Mouse (Mus musculus) MEL (cell line): ENCODE measurements at regions not wholly inside any gene's neighbourhood (a gene's known extent, or its start where the extent isn't known, plus 50 kb on each side); places are given as distances from the start of the nearest gene placed in this dataset.

ENCODE experiments used
- DNase-seq: peaks from one replicate; pipeline ENCODE4 v3.0.0; 2011; ENCODE audit warnings: low read depth, low spot score
- H3K27ac ChIP-seq: 2 replicates; pipeline ENCODE4 v1.5.1; 2012; ENCODE audit warnings: low read depth, mild to moderate bottlenecking, control low read depth, low read length, moderate library complexity; ENCODE audit not compliant: control insufficient read depth
- H3K27me3 ChIP-seq, 2 experiments: fragments of 150-350 bp in 1 of 2; sonication (generic) in 1 of 2; 2 replicates each; pipeline ENCODE4 v1.6.1; 2012; ENCODE audit warnings: low read length in 2 of 2, mild to moderate bottlenecking in 2 of 2, improper control_type of control experiment in 1 of 2, moderate library complexity in 1 of 2; ENCODE audit not compliant: insufficient read depth in 2 of 2, control insufficient read depth in 1 of 2
- H3K36me3 ChIP-seq, 2 experiments: 2 replicates each; pipeline ENCODE4 v1.6.1; 2012 to 2014; ENCODE audit warnings: low read length in 2 of 2, improper control_type of control experiment in 1 of 2, inconsistent platforms in 1 of 2, mild to moderate bottlenecking in 1 of 2; ENCODE audit not compliant: insufficient read depth in 2 of 2, control insufficient read depth in 1 of 2
- H3K4me1 ChIP-seq, 2 experiments: fragments of 150-350 bp in 1 of 2; sonication (generic) in 1 of 2; 2 replicates each; pipeline ENCODE4 v1.6.1; 2012; ENCODE audit warnings: low read length in 2 of 2, improper control_type of control experiment in 1 of 2, mild to moderate bottlenecking in 1 of 2; ENCODE audit not compliant: insufficient read depth in 2 of 2, control insufficient read depth in 1 of 2
- H3K4me3 ChIP-seq, 2 experiments: fragments of 150-350 bp in 1 of 2; sonication (generic) in 1 of 2; 2 replicates each; pipeline ENCODE4 v1.5.1; 2012; ENCODE audit warnings: low read depth in 2 of 2, low read length in 2 of 2, mild to moderate bottlenecking in 2 of 2, moderate library complexity in 2 of 2, control low read depth in 1 of 2, improper control_type of control experiment in 1 of 2; ENCODE audit not compliant: control insufficient read depth in 1 of 2, insufficient read depth in 1 of 2
- H3K79me2 ChIP-seq: 2 replicates; pipeline ENCODE4 v1.6.1; 2012; ENCODE audit warnings: mild to moderate bottlenecking, low read length, moderate library complexity; ENCODE audit not compliant: control insufficient read depth, poor library complexity, insufficient read depth
- H3K9ac ChIP-seq: 2 replicates; pipeline ENCODE4 v1.6.1; 2012; ENCODE audit warnings: low read depth, mild to moderate bottlenecking, control low read depth, low read length, moderate library complexity; ENCODE audit not compliant: control insufficient read depth, poor library complexity, severe bottlenecking
- H3K9me3 ChIP-seq: fragments of 150-350 bp; sonication (generic); replicated peaks from 2 replicates; pipeline ENCODE4 v1.6.1; 2012; ENCODE audit warnings: mild to moderate bottlenecking, low read length, improper control_type of control experiment, moderate library complexity; ENCODE audit not compliant: insufficient read depth
- BHLHE40 ChIP-seq: IDR thresholded peaks from 2 replicates; pipeline ENCODE4 v1.6.1; 2012; ENCODE audit warnings: low read depth, mild to moderate bottlenecking, inconsistent platforms, low read length, improper control_type of control experiment, borderline replicate concordance
- CHD2 ChIP-seq: IDR thresholded peaks from 2 replicates; pipeline ENCODE4 v1.6.1; 2011; ENCODE audit warnings: low read length, improper control_type of control experiment
- CTCF ChIP-seq, 3 experiments: IDR thresholded peaks in 2 of 3; conservative IDR thresholded peaks in 1 of 3; 2 replicates each; pipeline ENCODE4 v1.5.1; 2011 to 2012; ENCODE audit warnings: low read length in 3 of 3, low read depth in 2 of 3, mild to moderate bottlenecking in 2 of 3, improper control_type of control experiment in 1 of 3, inconsistent platforms in 1 of 3, mixed read lengths in 1 of 3, moderate library complexity in 1 of 3; ENCODE audit not compliant: control insufficient read depth in 1 of 3, insufficient read depth in 1 of 3, poor library complexity in 1 of 3, severe bottlenecking in 1 of 3
- E2F4 ChIP-seq: IDR thresholded peaks from 2 replicates; pipeline ENCODE4 v1.6.1; 2011; ENCODE audit warnings: low read depth, low read length, improper control_type of control experiment, borderline replicate concordance
- ETS1 ChIP-seq: IDR thresholded peaks from 2 replicates; pipeline ENCODE4 v1.6.1; 2012; ENCODE audit warnings: low read depth, mild to moderate bottlenecking, inconsistent platforms, low read length, improper control_type of control experiment, moderate library complexity
- GABPA ChIP-seq: IDR thresholded peaks from 2 replicates; pipeline ENCODE4 v1.6.1; 2012; ENCODE audit warnings: low read depth, mild to moderate bottlenecking, inconsistent platforms, low read length, improper control_type of control experiment, moderate library complexity
- HCFC1 ChIP-seq: IDR thresholded peaks from 2 replicates; pipeline ENCODE4 v1.6.1; 2012; ENCODE audit warnings: low read depth, mild to moderate bottlenecking, inconsistent platforms, low read length, improper control_type of control experiment, moderate library complexity
- JUND ChIP-seq: IDR thresholded peaks from 2 replicates; pipeline ENCODE4 v1.6.1; 2011; ENCODE audit warnings: low read depth, mild to moderate bottlenecking, improper control_type of control experiment, low read length
- KAT2A ChIP-seq: conservative IDR thresholded peaks from 2 replicates; pipeline ENCODE4 v1.6.1; 2012; ENCODE audit warnings: low read depth, low read length, improper control_type of control experiment, inconsistent platforms
- MAFK ChIP-seq: IDR thresholded peaks from 2 replicates; pipeline ENCODE4 v1.6.1; 2011; ENCODE audit warnings: low read depth, mild to moderate bottlenecking, low read length, improper control_type of control experiment, borderline replicate concordance
- MAX ChIP-seq: IDR thresholded peaks from 2 replicates; pipeline ENCODE4 v1.6.1; 2011; ENCODE audit warnings: low read length, improper control_type of control experiment
- MAZ ChIP-seq: IDR thresholded peaks from 2 replicates; pipeline ENCODE4 v1.6.1; 2012; ENCODE audit warnings: low read depth, mild to moderate bottlenecking, inconsistent platforms, low read length, improper control_type of control experiment
- MEF2A ChIP-seq: IDR thresholded peaks from 2 replicates; pipeline ENCODE4 v1.6.1; 2014; ENCODE audit warnings: low read depth, mild to moderate bottlenecking, inconsistent platforms, low read length, improper control_type of control experiment; ENCODE audit not compliant: poor library complexity, insufficient replicate concordance, severe bottlenecking; ENCODE audit errors: extremely low read depth
- MYC ChIP-seq: IDR thresholded peaks from 2 replicates; pipeline ENCODE4 v1.6.1; 2011; ENCODE audit warnings: low read depth, mild to moderate bottlenecking, low read length, improper control_type of control experiment, moderate library complexity
- NELFE ChIP-seq: IDR thresholded peaks from 2 replicates; pipeline ENCODE4 v1.6.1; 2011; ENCODE audit warnings: low read depth, low read length, improper control_type of control experiment
- NRF1 ChIP-seq: IDR thresholded peaks from 2 replicates; pipeline ENCODE4 v1.6.1; 2014; ENCODE audit warnings: low read depth, mild to moderate bottlenecking, inconsistent platforms, low read length, improper control_type of control experiment, moderate library complexity; ENCODE audit not compliant: poor library complexity, insufficient read depth, severe bottlenecking
- POLR2A ChIP-seq, 2 experiments: IDR thresholded peaks; 2 replicates each; pipeline ENCODE4 v1.6.1; 2011 to 2012; ENCODE audit warnings: low read length in 2 of 2, mild to moderate bottlenecking in 2 of 2, control low read depth in 1 of 2, improper control_type of control experiment in 1 of 2, low read depth in 1 of 2, moderate library complexity in 1 of 2; ENCODE audit not compliant: control insufficient read depth in 1 of 2, insufficient read depth in 1 of 2, poor library complexity in 1 of 2
- POLR2AphosphoS2 ChIP-seq: IDR thresholded peaks from 2 replicates; pipeline ENCODE4 v1.6.1; 2011; ENCODE audit warnings: low read length, improper control_type of control experiment
- POLR2AphosphoS5 ChIP-seq: IDR thresholded peaks from 2 replicates; pipeline ENCODE4 v1.6.1; 2012; ENCODE audit warnings: low read depth, borderline replicate concordance, mild to moderate bottlenecking, inconsistent platforms, low read length, moderate library complexity, mixed read lengths
- RCOR1 ChIP-seq: IDR thresholded peaks from 2 replicates; pipeline ENCODE4 v1.6.1; 2012; ENCODE audit warnings: low read depth, mild to moderate bottlenecking, inconsistent platforms, low read length, improper control_type of control experiment
- SIN3A ChIP-seq: IDR thresholded peaks from 2 replicates; pipeline ENCODE4 v1.6.1; 2012; ENCODE audit warnings: low read length, improper control_type of control experiment, inconsistent platforms
- SMC3 ChIP-seq: IDR thresholded peaks from 2 replicates; pipeline ENCODE4 v1.6.1; 2011; ENCODE audit warnings: low read depth, low read length, improper control_type of control experiment
- TAL1 ChIP-seq: IDR thresholded peaks from 2 replicates; pipeline ENCODE4 v1.6.1; 2012; ENCODE audit warnings: mild to moderate bottlenecking, inconsistent platforms, low read length, moderate library complexity, mixed read lengths
- TBP ChIP-seq: IDR thresholded peaks from 2 replicates; pipeline ENCODE4 v1.8.0; 2011; ENCODE audit warnings: low read depth, low read length, improper control_type of control experiment
- TCF12 ChIP-seq: IDR thresholded peaks from 2 replicates; pipeline ENCODE4 v1.6.1; 2014; ENCODE audit warnings: low read depth, mild to moderate bottlenecking, inconsistent platforms, low read length, improper control_type of control experiment, moderate library complexity
- USF1 ChIP-seq: IDR thresholded peaks from 2 replicates; pipeline ENCODE4 v1.6.1; 2014; ENCODE audit warnings: low read depth, mild to moderate bottlenecking, inconsistent platforms, low read length, improper control_type of control experiment, moderate library complexity
- ZKSCAN1 ChIP-seq: IDR thresholded peaks from 2 replicates; pipeline ENCODE4 v1.6.1; 2012; ENCODE audit warnings: low read depth, mild to moderate bottlenecking, inconsistent platforms, low read length, improper control_type of control experiment, moderate library complexity
- ZMIZ1 ChIP-seq: IDR thresholded peaks from 2 replicates; pipeline ENCODE4 v1.6.1; 2012; ENCODE audit warnings: low read depth, mild to moderate bottlenecking, inconsistent platforms, low read length, improper control_type of control experiment, moderate library complexity
- ZNF384 ChIP-seq: IDR thresholded peaks from 2 replicates; pipeline ENCODE4 v1.6.1; 2012; ENCODE audit warnings: low read depth, mild to moderate bottlenecking, inconsistent platforms, low read length, improper control_type of control experiment

DNA sequence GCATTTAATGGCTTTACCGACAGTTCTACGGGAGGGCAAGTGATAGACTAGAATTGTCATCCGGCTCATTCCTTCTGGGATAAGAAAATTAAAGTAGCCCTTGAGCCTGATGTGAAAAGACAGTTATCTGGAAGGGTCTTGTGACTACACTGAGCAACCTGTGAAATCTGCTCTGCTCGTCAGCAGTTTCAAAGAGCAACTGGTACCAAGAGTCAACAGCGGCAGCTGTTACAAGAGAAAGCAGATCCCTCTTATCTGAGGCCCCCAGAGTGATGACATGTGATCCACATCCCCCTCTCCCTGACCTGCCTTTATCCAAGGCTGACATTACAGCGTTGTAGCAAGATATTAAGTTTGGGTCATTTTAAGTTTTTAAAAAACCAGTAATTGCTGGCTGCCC lies 52.6 kb upstream of the Unc13c start:
- DNase-seq: no peak
- no peak overlapping the region for H3K4me3 ChIP-seq
- H3K4me1 ChIP-seq: no peaks in the 10 kb centered on the region
- H3K9ac ChIP-seq: no peak overlapping the region
- no peaks in the 10 kb centered on the region for H3K79me2 ChIP-seq
- TF ChIP-seq ZKSCAN1 (no peak), KAT2A (no peak), TAL1 (no peak), CHD2 (no peak), MAFK (no peak), ZNF384 (no peak), NRF1 (no peak), HCFC1 (no peak), POLR2A (IDR thresholded peaks at IDR 0.05; ENCODE audit: control insufficient read depth in 1 of 2, insufficient read depth in 1 of 2, low read depth in 1 of 2, low read length in 2 of 2, poor library complexity in 1 of 2) (no peak), NELFE (no peak), CTCF (IDR thresholded peaks at IDR 0.05 in 2 of 3, conservative IDR thresholded peaks at IDR 0.05 in 1 of 3; ENCODE audit: control insufficient read depth in 1 of 3, insufficient read depth in 1 of 3, low read depth in 2 of 3, low read length in 3 of 3, poor library complexity in 1 of 3, severe bottlenecking in 1 of 3) (no peak), ZMIZ1 (no peak), SMC3 (no peak), MYC (no peak), SIN3A (no peak), TCF12 (no peak), JUND (no peak), MAZ (no peak)
- no peaks in the 10 kb centered on the region for H3K9me3 ChIP-seq
- H3K27ac ChIP-seq: no peak overlapping the region
- H3K36me3 ChIP-seq: no peaks in the 10 kb centered on the region
- H3K27me3 ChIP-seq: no peaks in the 10 kb centered on the region

DNA sequence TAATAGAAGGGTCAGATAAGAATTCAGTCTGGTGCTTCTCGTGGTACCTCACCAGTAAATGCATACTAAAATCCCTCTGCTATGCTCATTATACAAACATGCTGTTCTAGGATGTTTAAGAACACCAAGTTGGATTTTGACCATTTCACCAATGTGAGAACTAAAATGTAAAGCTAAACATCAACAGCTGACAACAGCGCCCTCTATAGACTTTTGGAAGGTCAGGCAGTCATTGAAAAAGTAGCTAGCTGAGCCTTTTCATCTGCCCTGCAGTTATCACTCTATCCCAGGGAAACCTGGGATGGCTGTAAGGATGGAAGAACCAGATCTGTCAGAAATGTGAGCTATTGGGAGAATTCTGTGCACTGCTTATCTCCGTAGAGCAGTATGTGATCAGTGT lies 55.2 kb upstream of the Unc13c start:
- H3K4me1 ChIP-seq: no peaks in the 10 kb centered on the region
- DNase-seq: no peak
- no peak overlapping the region for H3K4me3 ChIP-seq
- no peak overlapping the region for H3K9ac ChIP-seq
- no peaks in the 10 kb centered on the region for H3K9me3 ChIP-seq
- no peaks in the 10 kb centered on the region for H3K79me2 ChIP-seq
- TF ChIP-seq RCOR1 (no peak), ETS1 (no peak), MAX (no peak), CTCF (IDR thresholded peaks at IDR 0.05 in 2 of 3, conservative IDR thresholded peaks at IDR 0.05 in 1 of 3; ENCODE audit: control insufficient read depth in 1 of 3, insufficient read depth in 1 of 3, low read depth in 2 of 3, low read length in 3 of 3, poor library complexity in 1 of 3, severe bottlenecking in 1 of 3) (no peak), USF1 (no peak), TBP (no peak), MEF2A (no peak), E2F4 (no peak), POLR2AphosphoS2 (no peak), POLR2AphosphoS5 (no peak), GABPA (no peak), BHLHE40 (no peak), TAL1 (no peak), ZKSCAN1 (no peak), NRF1 (no peak), MAZ (no peak), NELFE (no peak), CHD2 (no peak)
- no peaks in the 10 kb centered on the region for H3K27me3 ChIP-seq
- H3K36me3 ChIP-seq: no peaks in the 10 kb centered on the region
- no peak overlapping the region for H3K27ac ChIP-seq
